Mouse (Mus musculus) left cerebral cortex, postnatal 25 days (tissue): Measurements from ENCODE around the gene Opcml. TPM values are rescaled to one million over a fixed set of nuclear protein-coding genes. Genes with fewer than 3 reads are reported as not detected.

Experiments
- DNase-seq, 2 experiments: peaks; one replicate each; pipeline ENCODE4 v3.0.0; 2022; ENCODE audit warnings: low spot score in 2 of 2, mixed read lengths in 1 of 2
- intact Hi-C: fragments of 180-260 bp; cut with DNase I; formaldehyde crosslinking; loops from one replicate; pipeline ENCODE4 v1.15.1; 2025
- total RNA-seq, 2 experiments: library from RNA; stranded (reverse); gene quantifications; 2 replicates each; pipeline ENCODE4 v1.2.3; 2021

The Opcml gene
- total RNA-seq, 2 experiments from 2014 or later = 272 to 283 TPM

DNA sequence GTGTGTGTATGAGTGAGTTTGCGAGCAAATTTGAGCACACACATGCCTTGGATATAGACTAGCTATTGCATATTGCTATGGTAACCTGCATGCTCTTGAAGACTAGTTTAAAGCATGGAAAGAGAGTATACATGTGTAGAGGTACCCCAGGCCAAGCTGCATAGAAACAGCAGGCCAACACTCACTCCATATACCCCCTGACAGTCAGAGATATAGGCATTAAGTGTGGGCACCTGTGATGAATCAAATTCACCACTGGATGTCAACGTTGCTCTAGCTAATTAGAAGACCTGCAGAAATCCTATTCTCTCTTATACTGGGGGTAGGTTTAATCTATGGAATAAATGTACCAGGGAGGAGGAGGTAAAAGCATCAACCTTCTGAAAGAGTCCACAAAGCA, 547.3 kb downstream of the Opcml start:
- intact Hi-C loops = loop anchor here (2.0 kb wide), 1 partner anchor 65 kb away; no protein-coding TSS in a partner anchor
- DNase-seq = peak in 1 of 2 experiments; percentile 25

- intact Hi-C loops = no loop called here
- no peak for DNase-seq
These were observed 564.4 kb downstream of the Opcml start for GRCm38 (mm10) chr9:28354978-28355377.

GRCm38 (mm10) chr9:28357946-28358345, 567.4 kb downstream of the Opcml start:
- intact Hi-C loops = no loop called here
- DNase-seq = no peak

DNA sequence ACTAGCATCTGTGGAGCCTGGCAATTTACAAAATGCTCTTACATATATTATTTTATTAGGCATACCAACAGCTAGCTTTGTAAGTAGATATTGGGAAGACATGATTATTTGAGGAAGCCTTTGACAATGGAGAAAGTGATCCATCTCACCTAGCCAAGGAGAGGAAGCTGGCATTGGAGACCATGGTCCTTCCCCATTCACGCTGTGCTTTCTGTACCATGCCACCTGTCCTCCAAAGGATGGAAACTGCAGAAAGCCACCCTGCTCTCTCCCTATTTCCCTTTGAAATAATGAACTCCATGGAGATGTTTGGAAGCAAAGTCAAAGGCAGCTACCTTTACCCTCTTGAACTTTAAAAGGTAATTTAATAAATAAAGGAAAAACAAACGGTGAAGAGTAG, 570.1 kb downstream of the Opcml start:
- intact Hi-C loops = no loop called here
- DNase-seq = no peak

DNA sequence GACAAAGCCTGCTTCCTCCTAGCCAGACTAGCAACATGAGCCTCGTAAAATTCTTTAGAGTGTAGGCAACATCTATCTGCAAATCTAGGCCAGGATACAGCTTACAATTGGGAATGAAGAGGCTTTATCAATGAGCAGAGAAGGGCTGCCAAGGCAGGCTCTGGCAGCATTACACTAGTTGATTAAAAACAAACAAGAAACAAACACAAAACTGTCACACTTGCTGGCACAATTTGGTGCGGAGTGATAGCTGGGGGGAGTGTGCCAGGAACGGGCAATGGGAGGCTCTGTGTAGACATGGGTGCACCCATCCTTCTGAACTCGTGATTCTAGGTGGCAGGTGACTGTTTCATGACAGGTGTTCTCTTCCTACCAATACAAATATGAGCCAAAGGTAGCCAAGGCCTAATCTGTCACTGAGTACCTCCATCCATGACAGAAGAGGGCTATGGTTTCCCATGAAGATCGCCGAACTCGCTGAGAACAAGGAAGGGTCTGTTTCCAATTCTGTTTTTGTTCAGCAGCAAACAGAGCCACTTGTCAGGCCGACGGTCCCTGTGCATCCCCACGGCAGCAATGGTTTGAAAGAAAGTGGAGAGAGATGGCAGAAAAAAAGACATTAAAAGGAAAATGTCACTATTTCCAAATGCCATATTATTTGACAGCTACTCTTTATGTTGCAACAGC, 574.0 kb downstream of the Opcml start:
- DNase-seq = peak in 1 of 2 experiments; percentile 38
- intact Hi-C loops = no loop called here

DNA sequence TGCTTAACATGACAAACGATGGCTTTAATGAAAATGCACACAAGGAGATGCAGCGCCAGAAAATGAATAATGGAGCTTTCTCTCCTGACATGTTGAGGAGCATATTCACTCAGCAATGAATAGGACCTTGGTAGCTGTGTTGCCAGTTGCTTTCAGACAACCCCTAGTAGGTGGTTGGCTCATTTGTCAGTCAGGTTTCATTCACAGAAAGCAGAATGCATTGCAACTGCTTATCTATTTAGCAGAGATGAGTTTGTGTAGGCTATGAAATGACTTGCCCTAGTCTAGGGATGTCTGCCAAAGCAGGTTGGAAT, 574.5 kb downstream of the Opcml start:
- intact Hi-C loops = no loop called here
- DNase-seq = no peak

DNA sequence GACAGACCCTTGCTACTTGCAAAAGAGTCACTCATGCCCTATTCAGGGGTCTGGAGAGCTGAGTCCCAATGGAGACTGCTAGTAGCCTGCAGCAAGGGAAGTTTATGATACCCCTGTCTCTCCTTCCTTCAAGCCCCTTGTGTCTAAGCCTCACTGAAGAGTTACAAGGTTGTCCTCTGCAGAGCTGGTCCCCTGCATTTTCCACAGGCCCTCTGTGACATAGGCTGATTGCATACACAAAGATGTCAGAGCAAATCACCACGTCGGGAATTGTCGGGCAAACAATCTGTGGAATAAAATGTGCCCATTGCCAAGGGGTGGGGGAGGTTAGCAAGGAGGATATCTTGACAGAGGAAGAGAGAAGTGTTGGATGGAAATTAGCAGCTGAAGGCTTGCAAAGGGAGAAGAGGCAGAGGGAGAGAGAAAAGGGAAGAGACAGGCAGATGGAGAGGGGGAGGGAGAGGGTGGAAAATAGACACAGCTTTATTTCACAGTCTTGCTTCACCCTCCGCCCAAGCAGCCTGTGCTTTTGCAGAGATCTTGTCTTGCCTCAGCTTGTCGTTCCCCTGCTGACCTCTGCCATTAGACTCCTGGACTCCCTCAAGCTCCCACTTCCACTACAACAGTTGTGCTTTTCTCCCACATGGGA, 596.1 kb downstream of the Opcml start:
- peak; percentile 68 to 95 for DNase-seq
- intact Hi-C loops = loop anchor here (1.0 to 5.0 kb wide), 3 partner anchors 17 to 104 kb away; no protein-coding TSS in a partner anchor

DNA sequence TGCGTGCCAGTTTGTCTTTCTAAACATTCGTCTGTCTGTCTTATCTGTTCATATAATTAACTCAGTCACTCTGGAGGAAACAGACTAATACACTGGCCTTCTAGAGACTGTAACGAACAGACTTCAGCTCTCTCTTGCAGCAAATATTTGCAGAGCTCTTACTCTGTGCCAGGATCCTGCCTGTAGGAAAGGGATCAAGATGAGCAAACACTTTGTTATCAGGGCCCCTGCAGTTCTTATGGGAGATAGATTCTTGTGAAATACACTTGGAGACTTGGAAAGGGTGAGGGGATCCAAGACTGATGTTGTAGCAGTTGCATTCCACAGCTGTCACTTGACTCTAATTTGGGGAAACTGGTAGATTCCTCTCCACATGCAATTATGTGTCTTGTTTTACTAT, 604.6 kb downstream of the Opcml start:
- no peak for DNase-seq
- intact Hi-C loops = no loop called here

DNA sequence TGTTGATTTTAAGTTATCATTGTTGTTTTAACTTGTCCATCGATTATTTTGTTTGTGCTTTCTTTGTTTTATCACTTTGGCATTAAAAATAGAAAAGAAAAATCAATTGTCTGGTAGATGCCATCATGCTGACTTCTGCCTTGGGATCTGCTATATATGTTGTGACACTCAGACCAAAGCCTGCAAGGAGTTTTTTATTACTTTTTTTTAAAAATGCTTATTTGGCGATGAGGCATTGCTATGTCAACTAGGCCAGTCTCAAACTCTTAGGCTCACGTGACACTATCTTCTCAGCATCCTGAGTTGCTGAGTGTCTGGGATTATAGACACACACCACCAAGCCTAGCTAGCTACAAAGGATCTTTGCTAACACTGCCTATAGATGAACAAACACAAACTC, 605.1 kb downstream of the Opcml start:
- intact Hi-C loops = no loop called here
- DNase-seq = no peak

GRCm38 (mm10) chr9:28402770-28403650, 612.4 kb downstream of the Opcml start:
- DNase-seq = peak; percentile 70 to 71
- intact Hi-C loops = loop anchor here (1.0 to 10.0 kb wide), 4 partner anchors 17 to 988 kb away; no protein-coding TSS in a partner anchor

GRCm38 (mm10) chr9:28403831-28404562, 613.4 kb downstream of the Opcml start:
- peak; percentile 83 to 91 for DNase-seq
- intact Hi-C loops = loop anchor here (1.0 to 10.0 kb wide), 5 partner anchors 18 to 989 kb away; no protein-coding TSS in a partner anchor

- DNase-seq = no peak
- intact Hi-C loops = loop anchor here (2.0 to 10.0 kb wide), 4 partner anchors 122 to 990 kb away; no protein-coding TSS in a partner anchor
These were observed 614.0 kb downstream of the Opcml start for GRCm38 (mm10) chr9:28404616-28405015.

DNA sequence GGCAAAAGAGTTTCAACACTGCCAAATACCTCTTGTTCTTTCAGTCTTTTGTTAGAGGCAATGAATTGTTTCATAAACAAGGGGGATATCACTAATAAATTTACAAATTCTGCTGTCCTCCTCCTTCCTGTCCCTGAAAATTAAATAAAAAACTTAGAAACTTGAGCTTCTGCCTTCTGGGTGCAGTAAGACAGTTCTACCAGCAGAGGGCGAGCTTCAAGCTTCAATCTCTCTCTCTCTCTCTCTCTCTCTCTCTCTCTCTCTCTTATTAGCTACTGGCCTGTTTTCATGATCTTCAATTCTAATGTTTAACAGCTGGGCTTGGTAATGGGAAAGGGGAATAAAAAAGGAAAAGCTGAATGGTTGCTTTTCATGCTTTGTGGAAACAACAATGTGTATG, 615.2 kb downstream of the Opcml start:
- DNase-seq = peak in 1 of 2 experiments; percentile 59
- intact Hi-C loops = loop anchor here (2.0 to 10.0 kb wide), 3 partner anchors 143 to 991 kb away; no protein-coding TSS in a partner anchor

DNA sequence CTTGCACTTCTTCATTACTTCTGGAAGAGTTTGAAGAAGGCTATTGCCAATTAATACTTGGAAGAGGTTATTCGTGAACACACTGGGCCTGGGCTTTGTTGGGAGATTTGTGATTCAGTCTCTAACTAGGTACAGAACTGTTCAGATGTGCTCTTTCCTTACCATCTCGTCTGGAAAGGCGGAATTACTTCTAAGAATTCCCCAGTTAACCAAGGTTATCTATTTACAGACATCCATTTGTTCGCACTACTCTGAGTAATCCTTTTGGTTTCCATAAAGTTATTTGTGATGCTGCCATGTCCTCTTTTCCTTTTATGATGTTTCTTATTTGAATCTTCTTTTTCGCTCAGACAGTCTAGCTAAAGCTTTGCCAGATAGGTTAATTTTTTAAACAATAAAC, 630.2 kb downstream of the Opcml start:
- peak in 1 of 2 experiments; percentile 64 for DNase-seq
- intact Hi-C loops = no loop called here

- peak in 1 of 2 experiments; percentile 85 for DNase-seq
- intact Hi-C loops = loop anchor here (1.0 to 2.0 kb wide), 2 partner anchors 240 to 399 kb away; no protein-coding TSS in a partner anchor
These were observed 632.8 kb downstream of the Opcml start for GRCm38 (mm10) chr9:28423407-28423806.

- intact Hi-C loops = no loop called here
- no peak for DNase-seq
These were observed 641.6 kb downstream of the Opcml start for GRCm38 (mm10) chr9:28432159-28432558.

DNA sequence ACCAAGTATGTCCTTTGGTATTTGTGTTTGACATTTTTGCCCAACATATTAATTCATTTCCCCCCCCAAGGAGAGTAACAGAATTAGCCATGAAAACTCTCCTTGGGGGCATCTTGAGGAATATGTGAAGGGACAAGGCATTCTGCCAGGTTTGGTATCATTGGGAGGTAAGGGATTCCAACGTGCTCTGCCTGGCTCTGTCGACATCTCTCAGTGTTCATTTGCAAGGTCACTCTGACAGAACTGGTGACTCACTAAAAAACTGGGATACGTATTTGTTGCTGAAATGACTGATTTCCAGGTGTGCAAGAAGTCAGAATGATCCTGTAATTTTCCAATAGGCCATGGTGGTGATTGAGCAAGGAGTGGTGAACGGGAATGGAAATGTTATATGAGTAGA, 648.2 kb downstream of the Opcml start:
- DNase-seq = no peak
- intact Hi-C loops = no loop called here

DNA sequence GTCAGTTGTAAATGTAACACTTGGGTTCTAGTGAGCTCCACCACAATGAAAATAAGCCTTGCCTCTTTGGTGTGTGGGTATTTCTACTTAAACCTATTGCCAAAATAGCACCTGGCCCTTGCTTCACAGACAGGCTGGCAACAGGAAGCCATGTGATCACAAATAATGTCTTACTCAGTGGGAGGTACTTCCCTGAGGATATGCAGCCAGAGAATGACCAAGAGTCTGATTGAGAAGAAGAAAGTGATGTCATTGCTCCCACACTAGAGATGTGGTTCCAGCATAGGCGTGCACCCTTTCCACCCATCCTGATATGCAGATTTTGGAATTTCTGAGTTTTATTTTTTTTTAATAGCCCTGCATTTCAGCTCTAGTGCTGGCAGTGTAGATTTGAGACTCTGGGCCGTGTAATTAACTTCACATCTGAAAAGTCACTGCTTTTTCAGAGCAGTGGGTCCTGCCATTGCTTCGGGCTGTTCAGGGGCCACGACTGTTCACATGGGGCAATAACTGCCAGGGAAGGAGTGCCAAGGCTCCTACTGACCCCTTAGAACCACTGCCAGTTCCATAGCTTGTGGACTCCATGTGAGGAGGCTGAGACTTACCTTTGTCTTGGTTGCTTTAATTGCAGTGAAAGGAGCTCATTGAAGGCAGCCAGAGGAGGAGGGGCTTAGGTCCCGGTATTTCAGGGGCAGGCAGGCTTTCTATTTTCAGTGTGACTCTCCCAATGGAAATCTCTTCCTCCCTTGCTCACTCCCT, 649.0 kb downstream of the Opcml start:
- DNase-seq = peak in 1 of 2 experiments; percentile 79
- intact Hi-C loops = no loop called here
